Mouse (Mus musculus) liver, adult (tissue): ENCODE results near the gene Serinc5.

ENCODE experiments used
- GATA4 ChIP-seq: IDR thresholded peaks from 2 replicates; pipeline ENCODE4 v1.6.1; 2014; ENCODE audit warnings: mild to moderate bottlenecking, low read length; ENCODE audit not compliant: insufficient replicate concordance

The Serinc5 gene

DNA sequence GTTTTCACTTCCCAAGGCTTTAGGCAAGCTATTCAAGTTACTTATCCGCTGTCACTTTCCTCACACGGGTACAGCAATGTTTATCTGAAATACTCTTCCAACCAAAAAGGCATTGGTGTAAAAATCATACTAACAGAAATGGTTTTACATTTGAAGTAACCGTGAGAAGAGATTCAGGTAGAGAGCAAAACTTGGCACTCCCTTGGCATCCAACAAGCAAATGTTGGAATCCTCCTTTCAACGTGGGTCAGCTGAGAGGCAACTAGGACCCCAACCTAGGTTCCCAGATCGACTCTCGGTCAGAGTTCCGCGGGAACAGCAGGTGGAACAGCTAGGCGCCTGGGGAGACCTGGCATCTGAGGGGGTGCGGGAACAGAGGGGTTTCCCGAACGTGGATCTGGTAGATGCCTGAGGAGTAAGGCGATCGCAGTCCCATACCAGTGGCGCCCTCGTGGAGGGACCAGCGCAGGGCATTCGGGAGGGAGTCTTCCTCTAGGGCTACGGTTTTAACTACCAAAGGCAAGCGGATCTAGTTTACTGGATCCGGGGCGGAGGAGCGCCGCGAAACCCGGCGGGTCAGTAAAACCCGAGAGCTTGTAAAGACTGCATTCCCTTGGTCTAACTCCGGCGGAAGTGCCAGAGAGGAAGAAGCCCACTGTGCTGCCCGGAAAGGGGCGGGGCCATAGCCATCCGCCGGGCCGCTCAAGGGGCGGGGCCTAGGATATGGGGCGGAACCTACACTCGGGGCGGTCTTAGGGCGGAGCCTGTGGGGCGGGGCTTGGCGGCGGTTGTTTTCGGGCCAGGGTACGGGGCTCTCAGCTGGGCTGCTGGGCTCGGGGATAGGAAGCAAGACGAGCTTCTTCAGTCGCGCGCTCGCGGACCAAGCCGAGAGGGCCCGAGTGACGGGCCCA, at the start of gene Serinc5:
Gene Serinc5 (plus strand): TSS at position 781 of the 911 bp plus-strand sequence.
- TF ChIP-seq GATA4: no peak; the same call in 1 of the 2 replicates

DNA sequence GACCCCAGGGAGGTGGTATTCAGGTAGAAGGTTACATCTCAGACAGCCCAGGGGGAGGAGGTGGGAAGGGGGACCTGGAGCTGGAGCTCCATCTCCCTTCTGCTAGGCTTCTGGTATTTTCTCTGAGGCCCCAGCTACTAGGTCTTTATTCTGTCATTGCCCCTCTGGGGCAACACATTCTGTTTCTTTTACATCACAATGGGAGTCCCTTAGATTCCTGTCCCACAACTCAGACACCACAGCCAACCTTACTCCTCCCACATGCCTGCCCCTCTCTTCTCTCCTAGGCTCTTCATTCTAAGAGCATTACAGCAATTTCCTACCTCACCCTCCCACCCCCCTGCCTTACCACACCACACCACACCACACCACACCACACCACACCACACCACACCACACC, 34.8 kb upstream of the Serinc5 start, which contains the start of gene Spz1:
Gene Spz1 (minus strand): TSS at position 101 of the 400 bp plus-strand sequence.
- no peak for TF ChIP-seq GATA4

DNA sequence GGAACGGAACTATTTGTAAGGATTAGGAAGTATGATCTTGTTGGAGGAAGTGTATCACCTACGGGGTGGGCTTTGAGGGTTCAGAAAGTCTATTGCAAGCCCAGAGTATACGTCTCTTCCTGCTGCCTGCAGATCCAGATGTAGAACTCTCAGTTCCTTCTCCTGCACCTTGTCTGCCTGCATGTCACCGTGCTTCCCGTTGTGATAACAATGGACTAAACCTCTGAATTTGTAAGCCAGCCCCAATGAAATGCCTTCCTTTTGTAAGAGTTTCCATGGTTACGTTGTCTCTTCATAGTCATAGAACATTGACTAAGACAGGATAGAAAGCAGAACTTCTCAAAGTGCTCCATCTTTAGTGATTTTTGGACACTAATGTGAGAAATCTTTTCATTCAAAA, 34.2 kb upstream of the Serinc5 start:
- no peak for TF ChIP-seq GATA4

DNA sequence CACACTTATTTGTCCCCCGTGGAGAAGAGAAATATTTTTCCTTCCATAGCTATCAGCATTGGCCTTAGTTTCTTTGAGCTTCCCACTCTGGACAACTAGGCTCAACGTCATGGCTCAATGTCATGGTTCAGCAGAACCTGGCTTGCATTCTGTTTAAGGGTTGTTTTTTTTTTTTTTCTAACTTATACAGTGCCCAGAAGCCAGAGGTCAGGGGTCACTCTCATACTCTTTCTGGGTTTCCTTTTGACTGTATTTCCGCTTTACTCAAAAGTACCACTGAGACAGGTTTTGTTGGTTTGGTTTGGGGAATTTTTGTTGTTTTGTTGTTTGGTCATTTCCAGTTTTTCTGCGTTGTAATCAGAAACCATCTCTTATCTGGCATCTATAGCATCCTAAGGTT, 32.7 kb upstream of the Serinc5 start:
- TF ChIP-seq GATA4: no peak

DNA sequence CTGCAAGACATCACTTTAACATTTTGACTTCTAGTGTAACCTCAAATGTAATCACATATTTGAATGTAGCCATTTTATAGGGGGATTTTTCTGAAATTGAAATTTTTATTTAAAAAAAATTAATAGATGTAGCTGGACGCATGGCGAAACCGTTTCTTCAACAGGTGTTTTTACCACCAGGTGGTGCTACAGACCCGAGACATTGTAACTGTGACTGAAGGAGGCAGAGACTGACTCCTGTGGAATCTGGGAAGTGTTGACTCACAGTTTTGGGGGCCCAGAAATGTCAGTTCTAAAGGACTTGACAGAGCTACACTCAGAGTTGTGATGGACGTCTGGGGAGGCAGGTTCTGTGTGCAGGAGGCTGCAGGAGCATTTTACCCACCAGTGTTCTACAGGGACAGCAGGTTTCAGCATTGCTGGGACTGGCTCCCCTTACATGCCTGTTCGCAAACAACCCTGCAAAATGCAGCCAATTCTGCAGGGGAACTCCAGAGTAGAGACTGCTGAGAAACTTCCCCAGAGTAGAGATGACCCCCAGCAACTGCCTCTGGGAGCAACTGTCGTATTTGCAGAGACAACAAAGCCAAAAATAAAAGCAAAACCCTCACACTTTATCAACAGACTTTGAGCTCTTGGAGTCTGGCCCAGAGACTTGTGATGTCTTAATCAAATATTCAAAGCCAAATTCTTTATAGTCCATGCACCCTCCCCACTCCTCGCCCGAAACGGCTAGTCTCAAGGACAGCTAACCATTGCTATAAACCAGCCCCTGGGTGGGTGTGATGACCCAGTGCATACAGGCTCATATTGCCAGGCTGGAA, 30.5 kb upstream of the Serinc5 start:
- TF ChIP-seq GATA4: no peak; the same call in 1 of the 2 replicates

DNA sequence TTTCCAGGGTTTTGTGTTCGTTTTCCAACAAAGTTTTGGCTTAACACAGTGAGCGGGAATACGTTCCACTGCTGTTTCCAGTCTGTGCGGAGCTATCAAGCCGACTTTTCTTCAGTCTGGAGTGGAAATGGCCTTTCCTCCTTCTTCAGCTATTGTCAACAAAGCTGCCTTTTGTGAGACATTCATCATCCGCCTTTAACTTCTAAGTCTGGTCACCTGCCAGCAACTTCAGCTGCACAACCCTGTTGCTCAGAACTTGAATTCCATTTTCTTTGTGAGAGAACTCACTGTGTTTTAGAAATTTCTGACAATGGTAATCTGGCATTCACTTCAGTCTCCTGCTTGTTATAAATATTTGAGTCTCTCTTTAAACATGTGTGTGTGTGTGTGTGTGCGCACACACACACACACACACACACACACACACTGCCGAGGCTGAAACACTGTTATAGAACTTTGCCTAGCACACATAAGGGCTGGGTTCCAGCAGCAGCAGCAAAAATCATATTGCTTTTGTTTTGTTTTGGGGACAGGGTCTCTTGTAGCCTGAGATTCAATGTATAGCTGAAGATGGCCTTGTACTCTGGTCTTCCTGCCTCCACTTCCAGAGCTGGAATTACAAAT, 26.7 kb upstream of the Serinc5 start:
- no peak for TF ChIP-seq GATA4

DNA sequence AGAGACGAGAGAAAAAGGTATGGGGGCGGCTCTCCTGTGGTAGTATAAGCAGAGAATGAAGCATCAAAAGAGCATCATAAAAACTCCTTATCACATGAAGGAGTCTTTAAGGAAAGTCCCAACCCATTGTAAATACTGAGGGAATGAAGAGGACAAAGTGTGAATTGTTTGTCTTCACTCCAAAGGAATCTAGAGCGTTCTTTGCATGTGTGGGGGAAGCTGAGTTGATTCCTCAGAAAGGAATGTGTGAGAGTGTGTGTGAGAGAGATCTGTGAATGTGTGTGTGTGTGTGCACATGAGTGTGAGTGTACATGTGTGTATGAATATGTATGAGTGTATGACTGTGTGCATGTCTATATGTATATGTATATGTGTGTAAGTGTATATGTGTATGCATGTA, 22.2 kb upstream of the Serinc5 start:
- no peak for TF ChIP-seq GATA4

DNA sequence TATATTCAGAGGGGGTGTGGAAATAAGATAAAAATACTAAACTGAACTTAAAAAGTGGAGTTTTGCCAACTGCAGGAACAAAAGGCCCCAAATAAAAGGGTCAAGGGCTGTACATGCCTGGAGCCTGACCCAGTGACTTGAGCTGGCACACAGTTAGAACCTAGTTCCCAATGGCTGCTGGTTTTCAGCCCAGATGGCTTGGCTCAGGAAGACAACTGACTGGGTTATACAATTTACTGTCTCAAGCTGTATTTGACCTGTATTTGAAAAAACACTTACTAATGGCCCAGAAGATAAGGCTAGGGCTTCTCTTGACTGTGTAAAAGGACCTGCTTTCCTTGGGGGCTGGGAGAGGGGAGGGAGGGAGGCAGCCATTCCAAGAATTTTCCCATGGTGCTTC, 21.6 kb upstream of the Serinc5 start:
- TF ChIP-seq GATA4: no peak

DNA sequence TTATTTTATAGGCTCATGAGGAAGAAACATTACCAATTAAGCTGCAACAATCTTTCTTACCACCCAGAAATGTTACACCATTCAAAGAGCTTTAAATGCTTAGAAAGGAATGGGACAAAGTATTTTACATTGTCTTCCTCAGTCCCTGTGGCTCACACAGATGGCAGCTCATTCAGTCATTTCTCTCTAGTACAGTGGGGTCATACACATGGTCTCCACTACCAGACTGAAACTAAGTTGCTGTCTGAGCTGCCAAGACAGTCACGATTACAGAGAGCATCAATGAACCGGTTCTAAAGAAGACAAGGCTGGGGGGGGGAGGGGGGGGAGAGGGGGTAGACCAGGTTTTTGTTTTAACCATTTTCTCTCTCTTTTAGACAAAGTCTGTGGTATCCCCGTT, 19.7 kb upstream of the Serinc5 start:
- no peak for TF ChIP-seq GATA4

DNA sequence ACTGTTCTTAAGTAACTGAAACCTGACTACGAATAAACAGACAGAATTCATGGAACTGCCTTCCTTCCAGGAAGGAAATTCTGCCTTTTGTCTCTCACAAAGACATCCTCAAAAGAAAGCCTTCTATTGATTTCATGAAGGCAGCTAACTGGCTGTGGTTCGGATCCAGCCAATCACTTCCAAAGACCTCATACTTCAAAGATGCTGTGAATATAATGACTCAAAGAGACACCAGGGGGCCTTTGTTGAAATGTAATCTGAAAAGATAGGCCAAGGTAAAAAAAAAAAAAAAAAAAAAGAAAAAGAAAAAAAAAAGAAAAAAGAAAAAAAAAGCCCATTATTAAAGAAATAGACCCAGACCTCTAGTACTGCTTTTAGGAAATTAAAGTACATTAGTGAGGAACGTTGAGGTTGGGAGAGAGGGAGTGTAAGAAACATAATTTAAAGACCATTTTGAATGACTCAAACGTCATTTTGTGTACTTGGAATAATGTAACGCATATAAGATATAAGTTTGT, 18.6 kb upstream of the Serinc5 start:
- TF ChIP-seq GATA4: no peak

DNA sequence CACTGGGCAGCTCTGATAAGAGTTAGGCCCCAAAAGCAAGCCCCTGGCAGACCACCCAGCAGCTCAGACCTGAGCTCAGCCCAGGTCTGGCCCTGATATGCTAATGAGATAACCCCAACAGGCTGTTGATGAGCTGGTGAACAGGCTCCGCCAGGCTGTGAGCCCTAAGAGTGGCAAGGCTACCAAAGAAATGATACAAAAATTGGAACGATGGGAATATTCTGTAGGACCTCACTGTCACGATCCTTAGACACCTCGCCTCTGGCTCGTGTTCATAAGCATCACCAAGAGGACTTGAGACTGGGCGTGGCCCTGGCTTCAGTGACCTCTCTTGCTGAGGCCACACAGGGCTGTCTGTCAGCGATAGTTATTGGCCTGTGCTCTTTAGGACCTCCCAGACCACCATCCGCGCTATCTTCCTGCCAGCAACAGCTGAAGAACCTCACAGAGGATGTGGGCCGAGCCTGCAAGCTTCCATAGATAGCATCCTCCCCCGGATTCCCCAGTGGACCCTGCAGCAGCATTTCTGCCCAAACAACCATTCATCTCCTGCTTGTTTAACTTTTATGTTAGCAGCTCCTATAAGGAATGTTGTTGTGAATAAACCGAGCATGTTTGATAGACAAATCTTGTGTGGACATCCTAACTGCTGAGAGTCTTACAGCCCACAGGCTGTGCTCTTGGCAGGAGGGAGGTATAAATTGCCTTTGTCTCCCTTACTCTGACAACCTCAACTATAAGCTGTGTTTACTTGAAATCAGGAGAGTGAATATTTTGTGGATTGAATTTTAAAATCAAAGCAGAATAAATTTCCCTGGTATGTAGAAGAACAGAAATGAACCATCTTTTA, 17.9 kb upstream of the Serinc5 start:
- no peak for TF ChIP-seq GATA4

DNA sequence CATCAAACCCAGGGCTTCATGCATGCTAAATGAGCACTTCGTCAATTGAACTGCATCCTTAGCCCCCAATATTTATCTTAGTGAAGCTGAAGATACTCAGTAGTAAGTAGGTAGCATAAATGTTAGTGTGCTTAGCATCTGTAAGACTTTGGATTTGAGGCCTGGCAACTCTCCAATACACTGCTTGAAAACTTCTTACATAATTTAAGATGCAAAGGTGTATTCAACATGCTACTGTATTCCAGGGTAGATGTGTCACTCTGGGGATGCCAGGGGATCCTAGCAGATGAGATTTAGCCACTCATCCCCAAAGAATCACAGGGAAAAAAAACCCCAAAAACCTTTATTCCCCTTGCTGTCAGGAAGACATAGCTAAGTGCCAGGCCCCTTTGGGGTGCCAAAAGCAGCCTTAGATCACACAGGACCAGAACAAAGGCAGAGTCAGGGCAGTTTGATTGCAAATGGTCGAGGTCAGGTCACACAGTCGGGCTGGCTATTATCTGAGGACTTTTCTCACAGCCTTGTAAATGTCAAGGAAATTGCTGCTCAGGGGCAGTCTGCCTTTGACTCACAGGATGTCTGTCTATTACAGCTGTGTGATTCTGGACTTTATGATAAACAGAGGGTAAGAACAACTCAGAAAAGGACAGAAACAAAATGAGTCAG, 17.0 kb upstream of the Serinc5 start:
- no peak for TF ChIP-seq GATA4

DNA sequence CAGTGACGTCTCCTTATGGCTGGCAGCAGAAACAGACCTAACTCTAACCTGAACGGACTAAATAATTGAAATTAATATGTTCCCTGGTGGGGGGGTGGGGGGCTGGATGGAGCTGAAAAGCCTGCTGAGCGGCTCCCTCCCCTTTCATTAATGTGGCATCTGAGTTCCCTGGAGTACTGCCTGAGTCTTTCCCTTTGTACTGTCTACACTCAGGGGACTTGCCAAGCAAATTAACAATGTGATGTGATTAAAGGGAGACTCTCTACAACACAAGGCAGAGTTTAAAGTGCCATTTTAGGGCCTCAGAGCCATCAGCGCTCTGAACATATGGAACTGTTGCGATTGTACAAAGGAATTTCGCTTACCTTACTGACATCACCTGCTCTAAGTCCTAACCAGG, 16.4 kb upstream of the Serinc5 start:
- TF ChIP-seq GATA4: no peak

DNA sequence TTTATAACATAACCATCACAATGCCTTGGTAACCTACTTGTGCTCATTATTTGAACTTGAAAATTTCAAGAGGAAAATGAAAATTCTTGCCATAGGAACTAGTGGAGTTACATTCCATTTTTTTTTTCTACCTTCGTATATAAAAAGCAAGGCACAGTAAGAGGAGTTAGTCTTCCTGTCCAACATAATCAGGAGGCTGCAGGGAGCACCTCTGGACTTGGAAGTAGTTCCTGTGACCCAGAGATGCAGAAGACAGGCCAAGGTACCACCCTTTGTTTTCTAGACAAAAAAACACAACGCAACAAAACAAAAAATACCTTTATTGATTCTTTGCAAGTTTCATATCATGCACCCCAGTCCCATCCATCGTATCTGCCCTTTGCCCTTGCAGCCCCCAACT, 16.0 kb upstream of the Serinc5 start:
- no peak for TF ChIP-seq GATA4
